Mouse (Mus musculus) kidney, embryonic 15.5 days (tissue): ENCODE measurements at regions not wholly inside any gene's neighbourhood (a gene's known extent, or its start where the extent isn't known, plus 50 kb on each side); places are given as distances from the start of the nearest gene placed in this dataset.

ENCODE experiments used
- ATAC-seq: fragments of 200-750 bp; cut with Nextera tagmentation; replicated peaks from 2 replicates; pipeline ENCODE4 v1.8.0; 2017; ENCODE audit warnings: moderate TSS enrichment; ENCODE audit not compliant: low FRiP score
- H3K27ac ChIP-seq: fragments of 300-500 bp; sonication (generic); 2 replicates; pipeline ENCODE4 v1.5.1; 2015; ENCODE audit warnings: mild to moderate bottlenecking, inconsistent platforms
- H3K27me3 ChIP-seq: fragments of 300-500 bp; sonication (generic); 2 replicates; pipeline ENCODE4 v1.6.1; 2015; ENCODE audit warnings: inconsistent platforms
- H3K36me3 ChIP-seq: fragments of 300-500 bp; sonication (generic); 2 replicates; pipeline ENCODE4 v1.6.1; 2015; ENCODE audit warnings: inconsistent platforms
- H3K4me1 ChIP-seq: fragments of 300-500 bp; sonication (generic); 2 replicates; pipeline ENCODE4 v1.6.1; 2015; ENCODE audit warnings: inconsistent platforms
- H3K4me2 ChIP-seq: fragments of 300-500 bp; sonication (generic); 2 replicates; pipeline ENCODE4 v1.6.1; 2015; ENCODE audit warnings: moderate library complexity, mild to moderate bottlenecking, inconsistent platforms
- H3K4me3 ChIP-seq: fragments of 300-500 bp; sonication (generic); replicated peaks from 2 replicates; pipeline ENCODE4 v1.5.1; 2015; ENCODE audit warnings: mild to moderate bottlenecking, inconsistent platforms
- H3K9ac ChIP-seq: fragments of 300-500 bp; sonication (generic); 2 replicates; pipeline ENCODE4 v1.6.1; 2015; ENCODE audit warnings: mild to moderate bottlenecking, inconsistent platforms
- H3K9me3 ChIP-seq: fragments of 300-500 bp; sonication (generic); replicated peaks from 2 replicates; pipeline ENCODE4 v1.6.1; 2016; ENCODE audit warnings: inconsistent platforms
- WGBS: fragments of 180-500 bp; shearing (Covaris S2); methylation state at CpG from one replicate; pipeline ENCODE4 v1.1.7; 2015; ENCODE audit warnings: mixed read lengths; 5-methylcytosine and 5-hydroxymethylcytosine counted together

- Histone ChIP-seq H3K4me3 (no peak overlapping the region), H3K4me1 (no peaks in the 10 kb centered on the region), H3K9me3 (no peaks in the 10 kb centered on the region), H3K4me2 (no peak overlapping the region), H3K27ac (no peak overlapping the region), H3K9ac (no peak overlapping the region), H3K36me3 (no peaks in the 10 kb centered on the region), H3K27me3 (no peaks in the 10 kb centered on the region)
- WGBS, result 43% methylated on average over 1 of the region's 1 CpGs
- no peak for ATAC-seq
These were observed 148.8 kb downstream of the Ccser2 start for GRCm38 (mm10) chr14:36819826-36820225.

- WGBS, result 72% methylated on average over 2 of the region's 3 CpGs
- Histone ChIP-seq H3K27ac (no peak overlapping the region), H3K36me3 (no peaks in the 10 kb centered on the region)
These were observed 166.2 kb downstream of the Ccser2 start for GRCm38 (mm10) chr14:36802418-36802817.

GRCm38 (mm10) chr14:36799820-36800219, 168.8 kb downstream of the Ccser2 start:
- no peak overlapping the region for H3K4me3 ChIP-seq
- H3K9ac ChIP-seq, result no peak overlapping the region
- no peak for ATAC-seq
- H3K4me2 ChIP-seq, result no peak overlapping the region
- H3K9me3 ChIP-seq, result no peaks in the 10 kb centered on the region
- no peaks in the 10 kb centered on the region for H3K36me3 ChIP-seq
- no peak overlapping the region for H3K27ac ChIP-seq
- no peaks in the 10 kb centered on the region for H3K4me1 ChIP-seq
- WGBS, result 70% methylated on average over 1 of the region's 1 CpGs
- H3K27me3 ChIP-seq, result no peaks in the 10 kb centered on the region

More at GRCm38 (mm10) chr14:36802418-36802817, 166.2 kb downstream of the Ccser2 start:
- H3K4me1 ChIP-seq, result no peaks in the 10 kb centered on the region
- H3K9me3 ChIP-seq, result no peaks in the 10 kb centered on the region
- no peak overlapping the region for H3K4me3 ChIP-seq
- ATAC-seq, result no peak; the same call in 1 of the 2 replicates
- H3K9ac ChIP-seq, result no peak overlapping the region
- no peaks in the 10 kb centered on the region for H3K27me3 ChIP-seq
- no peak overlapping the region for H3K4me2 ChIP-seq

GRCm38 (mm10) chr14:36781882-36782281, 186.7 kb downstream of the Ccser2 start:
- Histone ChIP-seq H3K27me3 (no peaks in the 10 kb centered on the region), H3K4me3 (no peak overlapping the region), H3K4me2 (no peak overlapping the region), H3K27ac (no peak overlapping the region), H3K4me1 (no peaks in the 10 kb centered on the region), H3K9ac (no peak overlapping the region), H3K36me3 (no peaks in the 10 kb centered on the region), H3K9me3 (no peaks in the 10 kb centered on the region)
- no peak for ATAC-seq
- 85% methylated on average over 2 of the region's 2 CpGs for WGBS

GRCm38 (mm10) chr14:36778956-36779355, 189.6 kb downstream of the Ccser2 start:
- no peaks in the 10 kb centered on the region for H3K36me3 ChIP-seq
- no peaks in the 10 kb centered on the region for H3K9me3 ChIP-seq
- no peak overlapping the region for H3K9ac ChIP-seq
- H3K4me2 ChIP-seq, result no peak overlapping the region
- no peaks in the 10 kb centered on the region for H3K27me3 ChIP-seq
- 62% methylated on average over 1 of the region's 1 CpGs for WGBS
- no peak for ATAC-seq
- no peak overlapping the region for H3K27ac ChIP-seq
- no peak overlapping the region for H3K4me3 ChIP-seq
- no peaks in the 10 kb centered on the region for H3K4me1 ChIP-seq

GRCm38 (mm10) chr14:36774349-36774748, 194.2 kb downstream of the Ccser2 start:
- H3K27me3 ChIP-seq, result no peaks in the 10 kb centered on the region
- no peaks in the 10 kb centered on the region for H3K4me1 ChIP-seq
- H3K9me3 ChIP-seq, result no peaks in the 10 kb centered on the region
- H3K4me3 ChIP-seq, result no peak overlapping the region
- no peak overlapping the region for H3K27ac ChIP-seq
- H3K9ac ChIP-seq, result no peak overlapping the region
- ATAC-seq, result peak; percentile 70; the same call in 1 of the 2 replicates
- H3K36me3 ChIP-seq, result no peaks in the 10 kb centered on the region
- H3K4me2 ChIP-seq, result no peak overlapping the region
- WGBS, result 58% methylated on average over 3 of the region's 3 CpGs

- no peak for ATAC-seq
- Histone ChIP-seq H3K9me3 (no peaks in the 10 kb centered on the region), H3K9ac (no peak overlapping the region), H3K4me3 (no peak overlapping the region), H3K36me3 (no peaks in the 10 kb centered on the region), H3K27ac (no peak overlapping the region), H3K4me1 (no peaks in the 10 kb centered on the region), H3K27me3 (no peaks in the 10 kb centered on the region), H3K4me2 (no peak overlapping the region)
- 82% methylated on average over 4 of the region's 4 CpGs for WGBS
These were observed 204.2 kb downstream of the Ccser2 start for GRCm38 (mm10) chr14:36764377-36764776.

GRCm38 (mm10) chr14:36756056-36756455, 212.5 kb downstream of the Ccser2 start:
- Histone ChIP-seq H3K27me3 (no peaks in the 10 kb centered on the region), H3K4me3 (no peak overlapping the region), H3K4me2 (no peak overlapping the region), H3K4me1 (no peaks in the 10 kb centered on the region), H3K9me3 (no peaks in the 10 kb centered on the region), H3K9ac (no peak overlapping the region), H3K36me3 (no peaks in the 10 kb centered on the region), H3K27ac (no peak overlapping the region)
- 0 out of 2 replicates have a peak, but pooled peaks have one; percentile 46 for ATAC-seq
- WGBS, result 63% methylated on average over 6 of the region's 6 CpGs

- Histone ChIP-seq H3K4me3 (no peak overlapping the region), H3K27me3 (no peaks in the 10 kb centered on the region)
- WGBS, result 89% methylated on average over 6 of the region's 6 CpGs
These were observed 220.3 kb downstream of the Ccser2 start for GRCm38 (mm10) chr14:36748130-36748883.

GRCm38 (mm10) chr14:36731095-36731494, 237.5 kb downstream of the Ccser2 start:
- no peaks in the 10 kb centered on the region for H3K9me3 ChIP-seq
- no peak overlapping the region for H3K4me2 ChIP-seq
- H3K27ac ChIP-seq, result no peak overlapping the region
- H3K27me3 ChIP-seq, result no peaks in the 10 kb centered on the region
- WGBS, result 76% methylated on average over 8 of the region's 8 CpGs
- H3K36me3 ChIP-seq, result no peaks in the 10 kb centered on the region
- ATAC-seq, result no peak
- H3K9ac ChIP-seq, result no peak overlapping the region
- H3K4me1 ChIP-seq, result no peaks in the 10 kb centered on the region
- H3K4me3 ChIP-seq, result no peak overlapping the region

More at GRCm38 (mm10) chr14:36748130-36748883, 220.3 kb downstream of the Ccser2 start:
- H3K4me1 ChIP-seq, result no peaks in the 10 kb centered on the region
- no peak overlapping the region for H3K27ac ChIP-seq
- no peaks in the 10 kb centered on the region for H3K36me3 ChIP-seq
- H3K9me3 ChIP-seq, result no peaks in the 10 kb centered on the region
- no peak for ATAC-seq
- no peak overlapping the region for H3K9ac ChIP-seq
- H3K4me2 ChIP-seq, result no peak overlapping the region

- Histone ChIP-seq H3K27ac (no peak overlapping the region), H3K4me3 (no peak overlapping the region), H3K9ac (no peak overlapping the region), H3K9me3 (no peaks in the 10 kb centered on the region), H3K4me1 (no peaks in the 10 kb centered on the region), H3K4me2 (no peak overlapping the region), H3K36me3 (no peaks in the 10 kb centered on the region), H3K27me3 (no peaks in the 10 kb centered on the region)
- no peak for ATAC-seq
- 68% methylated on average over 6 of the region's 6 CpGs for WGBS
These were observed 242.5 kb downstream of the Ccser2 start for GRCm38 (mm10) chr14:36726092-36726491.

- H3K27me3 ChIP-seq, result no peaks in the 10 kb centered on the region
- ATAC-seq, result no peak
- H3K9ac ChIP-seq, result no peak overlapping the region
- H3K27ac ChIP-seq, result no peak overlapping the region
- no peaks in the 10 kb centered on the region for H3K36me3 ChIP-seq
- WGBS, result 85% methylated on average over 2 of the region's 2 CpGs
- no peaks in the 10 kb centered on the region for H3K4me1 ChIP-seq
- no peaks in the 10 kb centered on the region for H3K9me3 ChIP-seq
- no peak overlapping the region for H3K4me3 ChIP-seq
- no peak overlapping the region for H3K4me2 ChIP-seq
These were observed 252.9 kb downstream of the Ccser2 start for GRCm38 (mm10) chr14:36715684-36716083.

- Histone ChIP-seq H3K4me1 (no peaks in the 10 kb centered on the region), H3K27ac (no peak overlapping the region), H3K4me3 (no peak overlapping the region), H3K9ac (no peak overlapping the region), H3K27me3 (no peaks in the 10 kb centered on the region), H3K9me3 (no peaks in the 10 kb centered on the region), H3K36me3 (no peaks in the 10 kb centered on the region), H3K4me2 (no peak overlapping the region)
- ATAC-seq, result no peak
- 83% methylated on average over 4 of the region's 4 CpGs for WGBS
These were observed 271.6 kb downstream of the Ccser2 start for GRCm38 (mm10) chr14:36696993-36697392.
